Mouse (Mus musculus): ENCODE measurements around the gene Gpr4.

Gene Gpr4

GRCm38 (mm10) chr7:19257390-19258022 is 45.2 kb downstream of the Gpr4 start:
- in situ Hi-C loops (cut with MboI): no loop called here

- in situ Hi-C loops (cut with MboI): no loop called here
Measured at GRCm38 (mm10) chr7:19258336-19258735, 46.0 kb downstream of the Gpr4 start.

GRCm38 (mm10) chr7:19265147-19265546 is 52.8 kb downstream of the Gpr4 start:
- in situ Hi-C loops (cut with MboI): no loop called here

GRCm38 (mm10) chr7:19265928-19266822 is 53.8 kb downstream of the Gpr4 start:
- in situ Hi-C loops (cut with MboI): no loop called here

GRCm38 (mm10) chr7:19267051-19267450 is 54.7 kb downstream of the Gpr4 start:
- in situ Hi-C loops (cut with MboI): no loop called here

- in situ Hi-C loops (cut with MboI): no loop called here
Measured at GRCm38 (mm10) chr7:19268993-19269681, 56.8 kb downstream of the Gpr4 start.

- in situ Hi-C loops (cut with MboI): loop anchor here (10.0 kb wide), 1 partner anchor 105 kb away; the partner anchor contains the start of gene Gipr
Measured at GRCm38 (mm10) chr7:19269721-19270441, 57.5 kb downstream of the Gpr4 start.

GRCm38 (mm10) chr7:19270509-19271237 is 58.3 kb downstream of the Gpr4 start:
- in situ Hi-C loops (cut with MboI): loop anchor here (10.0 kb wide), 1 partner anchor 106 kb away; the partner anchor contains the start of gene Gipr

- in situ Hi-C loops (cut with MboI): loop anchor here (10.0 kb wide), 1 partner anchor 107 kb away; the partner anchor contains the start of gene Gipr
Measured at GRCm38 (mm10) chr7:19271238-19272172, 59.2 kb downstream of the Gpr4 start, which contains the start of gene Vasp. Vasp (minus strand) TSS chr7:19271817.

- in situ Hi-C loops (cut with MboI): loop anchor here (10.0 kb wide), 1 partner anchor 107 kb away; the partner anchor contains the start of gene Gipr
Measured at GRCm38 (mm10) chr7:19272173-19272764, 59.9 kb downstream of the Gpr4 start.
